Mouse (Mus musculus) lung, embryonic 15.5 days (tissue): ENCODE data around the gene Slc16a11. TPM values are rescaled to one million over a fixed set of nuclear protein-coding genes. Genes with fewer than 3 reads are reported as not detected.

ENCODE experiments used
- ATAC-seq: fragments of 200-750 bp; cut with Nextera tagmentation; 2 replicates; pipeline ENCODE4 v1.8.0; 2017; ENCODE audit warnings: moderate number of reproducible peaks, borderline replicate concordance; ENCODE audit not compliant: low FRiP score, low TSS enrichment; ENCODE audit errors: extremely low read depth
- H3K27ac ChIP-seq: fragments of 300-500 bp; sonication (generic); 2 replicates; pipeline ENCODE4 v1.5.1; 2015; ENCODE audit warnings: moderate library complexity, mild to moderate bottlenecking, inconsistent platforms
- H3K27me3 ChIP-seq: fragments of 300-500 bp; sonication (generic); 2 replicates; pipeline ENCODE4 v1.6.1; 2015; ENCODE audit warnings: inconsistent platforms
- H3K36me3 ChIP-seq: fragments of 300-500 bp; sonication (generic); 2 replicates; pipeline ENCODE4 v1.6.1; 2015; ENCODE audit warnings: inconsistent platforms
- H3K4me1 ChIP-seq: fragments of 300-500 bp; sonication (generic); 2 replicates; pipeline ENCODE4 v1.6.1; 2015; ENCODE audit warnings: inconsistent platforms
- H3K4me2 ChIP-seq: fragments of 300-500 bp; sonication (generic); 2 replicates; pipeline ENCODE4 v1.6.1; 2015; ENCODE audit warnings: inconsistent platforms, mild to moderate bottlenecking, moderate library complexity
- H3K4me3 ChIP-seq: fragments of 300-500 bp; sonication (generic); 2 replicates; pipeline ENCODE4 v1.5.1; 2015; ENCODE audit warnings: mild to moderate bottlenecking, inconsistent platforms
- H3K9ac ChIP-seq: fragments of 300-500 bp; sonication (generic); 2 replicates; pipeline ENCODE4 v1.6.1; 2015; ENCODE audit warnings: inconsistent platforms
- H3K9me3 ChIP-seq: fragments of 300-500 bp; sonication (generic); 2 replicates; pipeline ENCODE4 v1.6.1; 2016; ENCODE audit warnings: inconsistent platforms
- WGBS: fragments of 180-500 bp; shearing (Covaris S2); methylation state at CpG from one replicate; pipeline ENCODE4 v1.1.7; 2015; 5-methylcytosine and 5-hydroxymethylcytosine counted together
- polyA plus RNA-seq: library from polyadenylated mRNA; unstranded; fragments of >200 nt; fragmentation: Nextera tagmentation; extraction: Ambion mirVana; gene quantifications from 2 replicates; pipeline ENCODE4 v1.2.1, GENCODE M21; 2015

The Slc16a11 gene
- polyA plus RNA-seq, 1 experiment from 2014 or later = 1.1 TPM

GRCm38 (mm10) chr11:70179401-70179800, 33.2 kb upstream of the Slc16a11 start:
- H3K27me3 ChIP-seq = peaks cover 5% of the 10 kb centered on the region; the same call in 1 of the 2 replicates
- no peaks in the 10 kb centered on the region for H3K9me3 ChIP-seq
- no peak for ATAC-seq
- H3K4me3 ChIP-seq = no peak overlapping the region
- 31% methylated on average over 14 of the region's 14 CpGs for WGBS
- H3K4me1 ChIP-seq = no peaks in the 10 kb centered on the region
- H3K36me3 ChIP-seq = no peaks in the 10 kb centered on the region
- H3K9ac ChIP-seq = no peak overlapping the region
- H3K27ac ChIP-seq = no peak overlapping the region
- H3K4me2 ChIP-seq = no peak overlapping the region

GRCm38 (mm10) chr11:70180496-70180895, 32.1 kb upstream of the Slc16a11 start:
- WGBS = 90% methylated on average over 4 of the region's 4 CpGs
- Histone ChIP-seq H3K4me1 (no peaks in the 10 kb centered on the region), H3K4me3 (no peak overlapping the region), H3K27ac (no peak overlapping the region), H3K9me3 (no peaks in the 10 kb centered on the region), H3K9ac (no peak overlapping the region), H3K4me2 (no peak overlapping the region), H3K27me3 (peaks cover 5% of the 10 kb centered on the region; the same call in 1 of the 2 replicates), H3K36me3 (no peaks in the 10 kb centered on the region)
- ATAC-seq = no peak

- Histone ChIP-seq H3K27me3 (no peaks in the 10 kb centered on the region), H3K9me3 (no peaks in the 10 kb centered on the region)
- WGBS = 53% methylated on average over 7 of the region's 7 CpGs
Observed at GRCm38 (mm10) chr11:70185120-70185519, 27.4 kb upstream of the Slc16a11 start.

GRCm38 (mm10) chr11:70189319-70190134, 23.0 kb upstream of the Slc16a11 start:
- H3K27ac ChIP-seq = no peak overlapping the region
- H3K4me3 ChIP-seq = no peak overlapping the region
- 77% methylated on average over 28 of the region's 28 CpGs for WGBS
- no peaks in the 10 kb centered on the region for H3K36me3 ChIP-seq
- no peak overlapping the region for H3K4me2 ChIP-seq
- no peaks in the 10 kb centered on the region for H3K9me3 ChIP-seq
- H3K9ac ChIP-seq = no peak overlapping the region
- no peaks in the 10 kb centered on the region for H3K27me3 ChIP-seq
- ATAC-seq = no peak
- peaks cover 15% of the 10 kb centered on the region; the same call in 1 of the 2 replicates for H3K4me1 ChIP-seq

More at GRCm38 (mm10) chr11:70185120-70185519, 27.4 kb upstream of the Slc16a11 start:
- H3K36me3 ChIP-seq = no peaks in the 10 kb centered on the region
- no peak overlapping the region for H3K9ac ChIP-seq
- no peaks in the 10 kb centered on the region for H3K4me1 ChIP-seq
- no peak for ATAC-seq
- no peak overlapping the region for H3K27ac ChIP-seq
- no peak overlapping the region for H3K4me3 ChIP-seq
- H3K4me2 ChIP-seq = no peak overlapping the region

- Histone ChIP-seq H3K9me3 (no peaks in the 10 kb centered on the region), H3K27ac (no peak overlapping the region), H3K4me3 (no peak overlapping the region), H3K4me1 (peaks cover 15% of the 10 kb centered on the region; the same call in 1 of the 2 replicates), H3K4me2 (no peak overlapping the region), H3K9ac (no peak overlapping the region), H3K27me3 (no peaks in the 10 kb centered on the region), H3K36me3 (no peaks in the 10 kb centered on the region)
- ATAC-seq = no peak
- 75% methylated on average over 6 of the region's 6 CpGs for WGBS
Observed at GRCm38 (mm10) chr11:70191188-70191587, 21.4 kb upstream of the Slc16a11 start.

GRCm38 (mm10) chr11:70192157-70192556, 20.4 kb upstream of the Slc16a11 start:
- no peak overlapping the region for H3K9ac ChIP-seq
- no peak for ATAC-seq
- peaks cover 15% of the 10 kb centered on the region; the same call in 1 of the 2 replicates for H3K4me1 ChIP-seq
- H3K4me3 ChIP-seq = no peak overlapping the region
- H3K4me2 ChIP-seq = no peak overlapping the region
- no peaks in the 10 kb centered on the region for H3K36me3 ChIP-seq
- WGBS = 76% methylated on average over 4 of the region's 4 CpGs
- H3K9me3 ChIP-seq = no peaks in the 10 kb centered on the region
- H3K27me3 ChIP-seq = no peaks in the 10 kb centered on the region
- no peak overlapping the region for H3K27ac ChIP-seq

GRCm38 (mm10) chr11:70193354-70194285, 18.9 kb upstream of the Slc16a11 start:
- peak; percentile 59 for ATAC-seq
- no peak overlapping the region for H3K9ac ChIP-seq
- H3K4me1 ChIP-seq = peaks cover 15% of the 10 kb centered on the region; the same call in 1 of the 2 replicates
- no peaks in the 10 kb centered on the region for H3K36me3 ChIP-seq
- no peak overlapping the region for H3K4me3 ChIP-seq
- H3K27ac ChIP-seq = peak overlapping the region; percentile 54
- peak overlapping the region; percentile 13; the same call in 1 of the 2 replicates for H3K4me2 ChIP-seq
- 36% methylated on average over 11 of the region's 11 CpGs for WGBS
- no peaks in the 10 kb centered on the region for H3K27me3 ChIP-seq
- no peaks in the 10 kb centered on the region for H3K9me3 ChIP-seq

GRCm38 (mm10) chr11:70198332-70198731, 14.2 kb upstream of the Slc16a11 start:
- 74% methylated on average over 3 of the region's 3 CpGs for WGBS

GRCm38 (mm10) chr11:70199107-70199506, 13.4 kb upstream of the Slc16a11 start:
- Histone ChIP-seq H3K27ac (no peak overlapping the region), H3K27me3 (no peaks in the 10 kb centered on the region), H3K9ac (no peak overlapping the region), H3K4me2 (no peak overlapping the region), H3K36me3 (no peaks in the 10 kb centered on the region), H3K9me3 (no peaks in the 10 kb centered on the region), H3K4me3 (no peak overlapping the region), H3K4me1 (peaks cover 3% of the 10 kb centered on the region; the same call in 1 of the 2 replicates)
- no peak for ATAC-seq
- 65% methylated on average over 8 of the region's 8 CpGs for WGBS

More at GRCm38 (mm10) chr11:70198332-70198731, 14.2 kb upstream of the Slc16a11 start:
- no peaks in the 10 kb centered on the region for H3K9me3 ChIP-seq
- H3K4me1 ChIP-seq = peaks cover 11% of the 10 kb centered on the region; the same call in 1 of the 2 replicates
- H3K27me3 ChIP-seq = no peaks in the 10 kb centered on the region
- H3K36me3 ChIP-seq = no peaks in the 10 kb centered on the region
- no peak overlapping the region for H3K27ac ChIP-seq
- no peak overlapping the region for H3K4me3 ChIP-seq
- no peak overlapping the region for H3K9ac ChIP-seq
- ATAC-seq = no peak
- no peak overlapping the region for H3K4me2 ChIP-seq

- no peak overlapping the region for H3K27ac ChIP-seq
- ATAC-seq = no peak
- H3K4me1 ChIP-seq = no peaks in the 10 kb centered on the region
- no peaks in the 10 kb centered on the region for H3K36me3 ChIP-seq
- no peak overlapping the region for H3K4me3 ChIP-seq
- H3K27me3 ChIP-seq = no peaks in the 10 kb centered on the region
- H3K9me3 ChIP-seq = no peaks in the 10 kb centered on the region
- 77% methylated on average over 5 of the region's 5 CpGs for WGBS
- H3K9ac ChIP-seq = no peak overlapping the region
- H3K4me2 ChIP-seq = no peak overlapping the region
Observed at GRCm38 (mm10) chr11:70200036-70200608, 12.4 kb upstream of the Slc16a11 start.

- WGBS = 41% methylated on average over 5 of the region's 5 CpGs
Observed at GRCm38 (mm10) chr11:70201691-70202090, 10.9 kb upstream of the Slc16a11 start.

More at GRCm38 (mm10) chr11:70201691-70202090, 10.9 kb upstream of the Slc16a11 start:
- Histone ChIP-seq H3K9ac (no peak overlapping the region), H3K4me1 (no peaks in the 10 kb centered on the region), H3K4me2 (no peak overlapping the region), H3K9me3 (no peaks in the 10 kb centered on the region), H3K4me3 (no peak overlapping the region), H3K36me3 (no peaks in the 10 kb centered on the region), H3K27ac (no peak overlapping the region), H3K27me3 (no peaks in the 10 kb centered on the region)
- ATAC-seq = no peak
